Comparison of ENCODE assay signal across 15 mouse cellular contexts in the genomic region with DNA sequence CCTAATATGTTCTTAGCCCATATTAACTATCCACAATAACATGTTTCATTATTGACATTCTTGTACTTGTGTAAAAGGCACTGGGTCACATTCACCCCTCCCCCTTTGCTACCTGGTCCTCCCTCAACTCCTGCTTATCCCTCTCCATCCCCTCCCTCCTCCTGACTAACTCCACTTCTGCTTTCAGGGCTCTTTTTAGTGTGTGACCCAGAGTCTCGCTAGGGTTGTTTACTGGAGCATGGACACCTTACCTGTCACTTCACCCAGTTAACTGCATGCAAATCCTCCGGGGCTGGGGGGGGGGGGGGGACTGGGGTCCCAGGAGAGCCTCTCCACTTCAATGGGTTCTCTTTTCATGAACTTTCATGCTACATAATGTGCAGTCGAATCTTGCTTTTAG.
"Had no signal": no experiment of that assay in that cellular context is flagged by ENCODE, and none has a peak within 500 bp of the region (broad histone marks: within the 10 kb centered on the region; RNA-seq: fewer than 3 reads in every experiment).

No protein-coding gene starts in this region.

- ATAC-seq: liver, postnatal 0 days; lung, postnatal 0 days; midbrain, embryonic 13.5 days; midbrain, embryonic 15.5 days had no signal

- DNase-seq: liver, embryonic 13.5 days; liver, postnatal 0 days; lung, adult 2 months; lung, postnatal 14 days; lung, postnatal 36 days; retina, postnatal 1 day; right cerebral cortex, adult 18-20 months; right cerebral cortex, postnatal 25 days; right cerebral cortex, postnatal 4 days; thymus, adult 2 months; thymus, postnatal 25 days; thymus, postnatal 4 days had no signal
